Mouse (Mus musculus): ENCODE measurements around the gene Esp23.
"Not testable (repeated sequence)": the region's sequence is repeated elsewhere in the genome, so short reads cannot be mapped to it uniquely, and the experiment has no call there.

Gene Esp23

DNA sequence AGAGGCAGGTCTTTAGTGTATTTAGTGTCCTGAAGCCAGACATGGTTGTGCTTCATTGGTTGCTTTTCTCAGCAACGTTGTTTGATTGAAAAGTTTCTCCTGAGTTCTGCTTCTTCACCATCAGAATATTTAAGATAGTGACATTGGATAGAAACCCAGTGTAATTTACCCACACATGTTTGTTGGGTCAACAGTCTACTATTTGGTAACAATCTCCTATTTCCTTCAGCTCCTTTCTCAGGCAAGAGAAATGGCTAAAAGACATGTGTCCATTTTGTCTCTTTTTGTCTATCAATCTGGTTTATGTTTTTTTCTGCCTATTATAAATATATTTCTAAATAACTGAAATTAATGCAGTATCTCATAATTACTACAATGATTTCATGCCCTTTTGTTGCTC is at the start of gene Esp23:
TSS of gene Esp23 (minus strand) at position 101 of the 400 bp plus-strand sequence.
- no peak for DNase-seq

DNA sequence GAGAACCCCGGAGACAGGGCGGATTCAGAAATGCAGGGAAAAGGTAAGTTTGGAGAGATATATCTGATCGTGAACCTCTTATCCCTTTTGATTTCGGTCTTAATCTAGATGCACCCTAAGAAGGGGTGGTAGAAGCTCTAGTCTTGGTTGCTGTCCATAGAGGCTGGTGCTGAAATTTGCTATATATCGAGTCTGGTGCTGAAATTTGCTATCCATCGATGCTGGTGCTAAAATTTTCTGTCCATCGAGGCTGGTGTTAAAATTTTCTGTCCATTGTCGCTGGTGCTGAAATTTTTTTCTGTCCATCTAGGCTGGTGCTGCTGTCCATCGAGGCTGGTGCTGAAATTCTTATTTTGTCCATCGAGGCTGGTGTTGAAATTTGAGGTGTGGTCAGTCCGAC is 30.3 kb upstream of the Esp23 start:
- DNase-seq, result not testable (repeated sequence)

DNA sequence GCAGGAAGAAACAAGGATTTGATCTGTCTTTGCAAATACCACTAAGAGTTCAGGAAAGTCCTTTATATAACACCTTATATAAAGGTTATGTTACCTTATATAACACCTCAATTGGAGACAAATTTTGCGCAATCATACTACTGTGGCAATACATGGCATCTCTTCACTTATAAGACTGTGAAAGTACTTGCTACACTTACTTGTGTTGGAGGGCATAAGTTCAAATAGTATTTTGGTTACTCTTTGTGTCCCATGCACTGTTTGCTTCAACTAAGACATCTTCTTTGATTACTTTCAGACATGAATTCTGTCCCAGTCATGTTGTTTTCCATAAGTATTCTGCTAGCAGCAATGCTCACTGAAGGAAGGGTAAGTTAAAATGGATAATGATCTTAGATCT is 18.2 kb upstream of the Esp23 start, which contains the start of gene Esp22:
TSS of gene Esp22 (plus strand) at position 301 of the 400 bp plus-strand sequence.
- DNase-seq, result no peak

DNA sequence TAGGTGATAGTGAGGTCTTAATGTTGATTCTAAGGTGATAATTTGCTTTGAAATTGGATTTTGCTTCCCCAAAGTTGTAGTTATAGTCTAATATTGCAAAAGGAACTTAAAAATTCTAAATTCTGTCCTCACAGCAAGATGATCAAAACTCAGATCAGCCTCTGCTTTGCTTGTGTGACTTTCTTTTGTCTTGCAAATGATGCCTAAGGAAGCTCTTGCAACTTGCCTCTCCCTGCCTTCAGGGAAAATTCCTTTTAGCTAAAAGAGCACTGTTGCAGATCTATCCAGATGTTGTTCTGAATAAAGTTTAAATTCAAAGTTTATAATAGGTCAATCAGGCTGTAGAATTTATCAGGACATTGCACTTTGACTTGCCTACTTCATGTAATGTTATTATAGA is 13.2 kb downstream of the Esp23 start:
- DNase-seq, result no peak

DNA sequence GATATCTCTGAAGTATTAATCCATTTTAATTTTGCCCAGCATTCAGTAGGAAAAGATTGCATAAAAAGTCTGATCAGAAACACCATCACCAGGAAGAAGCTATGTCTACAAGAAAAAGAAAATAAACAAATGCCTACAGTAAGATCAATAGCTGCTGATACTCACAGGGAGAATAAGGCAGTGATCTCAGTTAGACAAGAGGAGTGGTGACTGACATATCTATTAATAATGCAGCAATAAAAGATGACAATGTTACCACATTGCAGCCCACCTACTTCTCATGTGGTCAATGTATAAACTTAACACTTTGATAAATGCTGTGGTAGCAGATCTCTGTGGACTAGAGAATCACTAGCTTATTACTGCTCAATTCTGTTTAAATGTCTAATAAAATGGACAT is 33.6 kb downstream of the Esp23 start, which contains the start of gene Gm21903:
TSS of gene Gm21903 (minus strand) at position 101 of the 400 bp plus-strand sequence.
- no peak for DNase-seq

DNA sequence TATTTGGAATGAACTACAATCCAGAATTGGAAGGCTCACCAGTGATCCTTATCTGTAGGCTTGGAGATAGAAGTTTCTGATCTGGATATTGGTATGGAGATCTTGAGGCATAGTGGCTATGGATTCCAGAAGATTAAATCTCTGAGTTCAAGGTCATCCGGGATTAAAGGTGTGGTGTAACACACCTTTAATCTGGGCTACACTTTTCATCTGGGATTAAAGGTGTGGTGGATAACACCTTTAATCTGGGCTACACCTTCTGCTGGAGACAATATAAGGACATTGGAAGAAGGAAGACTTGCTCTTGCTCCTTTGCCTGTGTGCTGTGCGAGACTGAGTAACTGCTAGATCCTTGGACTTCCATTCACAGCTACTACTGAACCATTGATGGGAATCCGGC is 40.4 kb downstream of the Esp23 start, which contains the start of gene Esp24:
TSS of gene Esp24 (plus strand) at position 301 of the 400 bp plus-strand sequence.
- not testable (repeated sequence) for DNase-seq
